Mouse (Mus musculus): Measurements from ENCODE around the gene Spen. TPM values are rescaled to one million over a fixed set of nuclear protein-coding genes. Genes with fewer than 3 reads are reported as not detected.
A peak's percentile ranks its signal among the peaks of the same experiment; 100 is the strongest.

The Spen gene
- polyA plus RNA-seq, 1 experiment, result 11.7 TPM

- TF ChIP-seq POLR2AphosphoS2 (IDR thresholded peaks at IDR 0.05; ENCODE audit: insufficient read length, low read depth) (no peak), MAX (IDR thresholded peaks at IDR 0.05; ENCODE audit: low read depth) (no peak), POLR2A (IDR thresholded peaks at IDR 0.05; ENCODE audit: insufficient read length, low read depth) (no peak), MYOD1 (IDR thresholded peaks at IDR 0.05; ENCODE audit: control insufficient read depth in 1 of 3, insufficient read length in 2 of 3, low read depth in 2 of 3) (no peak), E2F4 (IDR thresholded peaks at IDR 0.05; ENCODE audit: insufficient read depth) (no peak), TCF12 (IDR thresholded peaks at IDR 0.05; ENCODE audit: insufficient read depth, poor library complexity, severe bottlenecking) (no peak), USF1 (IDR thresholded peaks at IDR 0.05; ENCODE audit: low read depth) (no peak), CEBPB (IDR thresholded peaks at IDR 0.05; ENCODE audit: insufficient read depth, poor library complexity, severe bottlenecking) (no peak), MYOG (IDR thresholded peaks at IDR 0.05; ENCODE audit: control insufficient read depth in 1 of 3, insufficient read depth in 1 of 3, insufficient read length in 2 of 3, low read depth in 2 of 3) (no peak), TCF3 (IDR thresholded peaks at IDR 0.05; ENCODE audit: insufficient read length, low read depth) (no peak), REST (IDR thresholded peaks at IDR 0.05; ENCODE audit: insufficient read depth, insufficient read length) (no peak)
- Histone ChIP-seq H3K27me3 (ENCODE audit: control insufficient read depth, insufficient read depth, insufficient read length) (no peaks in the 10 kb centered on the region), H3K79me2 (ENCODE audit: control insufficient read depth, insufficient read depth) (no peaks in the 10 kb centered on the region), H3K36me3 (ENCODE audit: control insufficient read depth, insufficient read depth) (no peaks in the 10 kb centered on the region), H3K4me3 (no peak overlapping the region), H3K4me2 (ENCODE audit: low read depth) (no peak overlapping the region), H3ac (ENCODE audit: control insufficient read depth, insufficient read length) (no peak overlapping the region)
Observed at GRCm38 (mm10) chr4:141576877-141577276, 38.5 kb upstream of the Spen start.

DNA sequence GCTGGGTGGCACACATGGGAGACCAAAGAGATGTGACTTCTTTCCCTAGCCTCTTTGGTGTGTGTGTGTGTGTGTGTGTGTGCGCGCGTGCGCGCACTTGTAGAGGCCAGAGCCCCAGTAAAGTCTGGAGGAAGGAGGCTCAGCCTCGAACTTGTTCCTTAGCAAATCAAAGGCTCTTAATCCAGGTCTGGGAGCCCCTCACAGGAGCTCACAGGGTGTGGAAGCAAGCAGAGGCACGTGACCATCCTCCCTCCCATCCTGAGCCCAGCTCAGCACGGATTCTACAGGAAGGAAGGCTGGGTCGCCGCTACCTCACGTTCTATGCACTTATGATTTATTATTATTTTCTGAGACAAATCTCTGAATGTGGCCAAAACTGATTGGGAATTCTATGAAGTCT lies 38.0 kb upstream of the Spen start:
- Histone ChIP-seq H3K36me3 (ENCODE audit: control insufficient read depth, insufficient read depth) (no peaks in the 10 kb centered on the region), H3ac (ENCODE audit: control insufficient read depth, insufficient read length) (no peak overlapping the region), H3K79me2 (ENCODE audit: control insufficient read depth, insufficient read depth) (no peaks in the 10 kb centered on the region), H3K4me2 (ENCODE audit: low read depth) (no peak overlapping the region), H3K27me3 (ENCODE audit: control insufficient read depth, insufficient read depth, insufficient read length) (no peaks in the 10 kb centered on the region), H3K4me3 (no peak overlapping the region)
- TF ChIP-seq USF1 (IDR thresholded peaks at IDR 0.05; ENCODE audit: low read depth) (no peak), MAX (IDR thresholded peaks at IDR 0.05; ENCODE audit: low read depth) (no peak), REST (IDR thresholded peaks at IDR 0.05; ENCODE audit: insufficient read depth, insufficient read length) (no peak), CEBPB (IDR thresholded peaks at IDR 0.05; ENCODE audit: insufficient read depth, poor library complexity, severe bottlenecking) (no peak), MYOG (IDR thresholded peaks at IDR 0.05; ENCODE audit: control insufficient read depth in 1 of 3, insufficient read depth in 1 of 3, insufficient read length in 2 of 3, low read depth in 2 of 3) (no peak), POLR2AphosphoS2 (IDR thresholded peaks at IDR 0.05; ENCODE audit: insufficient read length, low read depth) (no peak), TCF12 (IDR thresholded peaks at IDR 0.05; ENCODE audit: insufficient read depth, poor library complexity, severe bottlenecking) (no peak), E2F4 (IDR thresholded peaks at IDR 0.05; ENCODE audit: insufficient read depth) (no peak), TCF3 (IDR thresholded peaks at IDR 0.05; ENCODE audit: insufficient read length, low read depth) (no peak), MYOD1 (IDR thresholded peaks at IDR 0.05; ENCODE audit: control insufficient read depth in 1 of 3, insufficient read length in 2 of 3, low read depth in 2 of 3) (no peak), SRF (IDR thresholded peaks at IDR 0.05; ENCODE audit: control insufficient read depth, insufficient read length, low read depth) (no peak), POLR2A (IDR thresholded peaks at IDR 0.05; ENCODE audit: insufficient read length, low read depth) (no peak)

DNA sequence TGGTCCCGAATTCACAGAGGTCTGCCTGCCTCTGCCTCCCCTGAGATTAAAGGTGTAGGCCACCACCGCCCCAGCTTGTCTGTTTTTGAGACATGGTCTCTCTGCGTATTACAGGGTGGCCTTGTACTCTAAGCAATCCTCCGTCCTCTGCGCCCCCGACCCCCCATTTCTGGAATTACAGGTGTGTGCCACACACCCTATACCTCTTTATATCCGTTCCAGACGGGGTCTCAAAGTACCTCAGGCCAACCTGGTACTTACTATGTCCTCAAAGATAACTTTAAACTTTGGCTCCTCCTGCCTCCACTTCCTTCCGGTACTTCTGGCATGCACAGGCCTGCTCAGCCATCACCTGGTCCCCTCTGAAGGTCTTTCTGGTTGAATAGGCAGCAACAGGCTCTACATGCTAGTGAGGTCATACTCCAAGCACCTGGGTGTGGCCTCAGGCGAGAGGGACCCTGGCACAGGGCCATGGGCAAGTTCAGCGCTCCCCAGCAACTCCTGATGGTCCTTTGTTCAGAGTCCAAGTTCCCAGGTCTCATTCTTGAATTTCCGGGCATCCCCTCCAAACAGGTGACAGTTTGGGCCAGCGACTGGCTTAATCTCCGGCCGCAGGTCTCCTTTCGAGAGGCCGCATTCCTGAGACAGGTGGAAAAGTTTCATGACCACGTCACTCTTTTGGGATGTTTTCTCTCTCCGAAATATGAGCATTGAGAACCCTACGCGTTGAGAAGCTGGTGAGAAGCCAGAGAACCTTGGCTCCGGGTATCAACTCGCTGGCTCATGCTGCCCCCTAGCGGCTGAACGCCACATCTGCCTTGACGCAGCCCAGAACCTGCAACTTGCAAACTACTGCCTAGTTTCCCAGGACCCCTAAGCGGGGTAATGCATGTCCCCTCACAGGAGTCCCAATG lies 36.6 kb upstream of the Spen start:
- Histone ChIP-seq H3ac (ENCODE audit: control insufficient read depth, insufficient read length) (no peak overlapping the region), H3K4me3 (no peak overlapping the region), H3K36me3 (ENCODE audit: control insufficient read depth, insufficient read depth) (no peaks in the 10 kb centered on the region), H3K4me2 (ENCODE audit: low read depth) (peak overlapping the region; percentile 66), H3K27me3 (ENCODE audit: control insufficient read depth, insufficient read depth, insufficient read length) (no peaks in the 10 kb centered on the region), H3K79me2 (ENCODE audit: control insufficient read depth, insufficient read depth) (no peaks in the 10 kb centered on the region)
- TF ChIP-seq POLR2A (IDR thresholded peaks at IDR 0.05; ENCODE audit: insufficient read length, low read depth) (no peak), MYOG (IDR thresholded peaks at IDR 0.05; ENCODE audit: control insufficient read depth in 1 of 3, insufficient read depth in 1 of 3, insufficient read length in 2 of 3, low read depth in 2 of 3) (peak in 1 of 3 experiments; percentile 31), POLR2AphosphoS2 (IDR thresholded peaks at IDR 0.05; ENCODE audit: insufficient read length, low read depth) (peak; percentile 61), SRF (IDR thresholded peaks at IDR 0.05; ENCODE audit: control insufficient read depth, insufficient read length, low read depth) (no peak), CEBPB (IDR thresholded peaks at IDR 0.05; ENCODE audit: insufficient read depth, poor library complexity, severe bottlenecking) (no peak), USF1 (IDR thresholded peaks at IDR 0.05; ENCODE audit: low read depth) (no peak), TCF12 (IDR thresholded peaks at IDR 0.05; ENCODE audit: insufficient read depth, poor library complexity, severe bottlenecking) (no peak), MYOD1 (IDR thresholded peaks at IDR 0.05; ENCODE audit: control insufficient read depth in 1 of 3, insufficient read length in 2 of 3, low read depth in 2 of 3) (peak in 1 of 3 experiments; percentile 20), E2F4 (IDR thresholded peaks at IDR 0.05; ENCODE audit: insufficient read depth) (no peak), MAX (IDR thresholded peaks at IDR 0.05; ENCODE audit: low read depth) (no peak), REST (IDR thresholded peaks at IDR 0.05; ENCODE audit: insufficient read depth, insufficient read length) (no peak), TCF3 (IDR thresholded peaks at IDR 0.05; ENCODE audit: insufficient read length, low read depth) (no peak)

DNA sequence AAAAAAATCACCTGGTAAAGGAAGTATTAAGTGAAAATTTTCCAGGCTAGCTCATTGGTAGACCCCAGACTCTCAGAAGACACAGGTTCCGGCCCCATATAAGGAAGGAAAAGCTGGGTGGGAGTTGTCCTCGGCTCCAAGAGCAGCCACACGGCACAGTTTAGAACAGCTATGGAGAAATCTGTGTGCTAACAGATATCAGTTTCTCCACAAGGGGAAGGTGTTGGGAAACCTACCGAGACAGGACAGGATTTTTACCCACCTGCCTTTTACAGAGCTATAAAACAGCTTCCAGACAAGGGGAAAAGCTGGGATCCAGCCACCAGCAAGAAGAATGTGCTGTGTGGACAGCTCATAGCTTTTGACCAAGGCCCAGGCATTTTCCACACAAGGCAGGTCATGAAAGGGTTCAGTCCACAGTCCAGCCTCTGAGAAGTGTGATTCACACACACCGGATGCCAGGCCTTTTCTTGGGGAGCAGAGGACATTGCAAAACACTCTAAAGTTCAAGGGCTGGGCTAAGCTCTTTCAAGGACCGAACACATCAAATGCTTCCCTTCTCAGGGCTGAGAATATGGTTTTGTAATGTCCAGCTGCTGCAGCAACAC lies 35.1 kb upstream of the Spen start:
- Histone ChIP-seq H3K27me3 (ENCODE audit: control insufficient read depth, insufficient read depth, insufficient read length) (no peaks in the 10 kb centered on the region), H3ac (ENCODE audit: control insufficient read depth, insufficient read length) (no peak overlapping the region), H3K36me3 (ENCODE audit: control insufficient read depth, insufficient read depth) (no peaks in the 10 kb centered on the region), H3K79me2 (ENCODE audit: control insufficient read depth, insufficient read depth) (no peaks in the 10 kb centered on the region), H3K4me3 (no peak overlapping the region), H3K4me2 (ENCODE audit: low read depth) (peak overlapping the region; percentile 49)
- no peak for TF ChIP-seq POLR2A (IDR thresholded peaks at IDR 0.05; ENCODE audit: insufficient read length, low read depth)
- peak; percentile 86 for TF ChIP-seq CEBPB (IDR thresholded peaks at IDR 0.05; ENCODE audit: insufficient read depth, poor library complexity, severe bottlenecking)

All from myocyte (in vitro differentiated cells).